Mouse (Mus musculus) kidney, postnatal 4 days (tissue): ENCODE results near the gene Cep350.

ENCODE experiments used
- DNase-seq, 2 experiments: peaks; one replicate each; pipeline ENCODE4 v3.0.0; 2021; ENCODE audit warnings: mixed read lengths in 2 of 2

Gene Cep350

GRCm38 (mm10) chr1:155808261-155808660 lies 164.8 kb downstream of the Cep350 start:
- no peak for DNase-seq

GRCm38 (mm10) chr1:155805607-155806006 lies 167.4 kb downstream of the Cep350 start:
- DNase-seq: no peak

- DNase-seq: no peak
Measured at GRCm38 (mm10) chr1:155801014-155801991, 171.8 kb downstream of the Cep350 start.

- no peak for DNase-seq
Measured at GRCm38 (mm10) chr1:155798000-155798399, 175.1 kb downstream of the Cep350 start.

- DNase-seq: no peak
Measured at GRCm38 (mm10) chr1:155797425-155797824, 175.6 kb downstream of the Cep350 start.

- DNase-seq: no peak
Measured at GRCm38 (mm10) chr1:155796757-155797405, 176.2 kb downstream of the Cep350 start.

- no peak for DNase-seq
Measured at GRCm38 (mm10) chr1:155795791-155796233, 177.2 kb downstream of the Cep350 start.
